9 mouse cellular contexts compared by ENCODE assay signal in the genomic region with DNA sequence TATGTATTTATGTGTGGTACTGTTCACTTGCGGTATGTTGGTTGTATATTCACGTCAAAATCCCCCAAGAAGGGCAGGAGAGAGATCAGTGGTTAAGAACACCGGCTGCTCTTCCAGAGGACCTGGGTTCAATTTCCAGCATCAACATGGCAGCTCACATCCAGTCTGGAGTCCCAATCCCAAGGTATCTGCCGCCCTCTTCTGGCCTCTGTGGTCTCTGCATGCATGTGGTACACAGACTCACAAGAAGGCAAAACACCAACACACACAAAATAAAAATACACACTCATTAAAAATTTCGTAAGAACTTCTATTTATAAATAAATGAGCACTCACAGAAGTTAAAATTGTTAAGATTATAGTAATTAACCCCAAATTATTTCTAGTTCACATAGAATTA. TPM values are rescaled to one million over a fixed set of nuclear protein-coding genes. Genes with fewer than 3 reads are reported as not detected.
DNase-seq lines count a peak whose midpoint lies in the region; ATAC-seq and TF ChIP-seq lines count a peak whose summit lies in the region.
"Had no signal": no experiment of that assay in that cellular context is flagged by ENCODE, and none has a peak within 500 bp of the region (broad histone marks: within the 10 kb centered on the region; RNA-seq: fewer than 3 reads in every experiment).

No protein-coding gene starts in this region.

- intact Hi-C loops in gastrocnemius, adult 2 months (cut with DNase I): loop anchor here (10.0 kb wide), 1 partner anchor 348 kb away; no protein-coding TSS in a partner anchor

- no peak for TF ChIP-seq POLR2A in embryonic fibroblast, embryonic 13.5 days (IDR thresholded peaks at IDR 0.05; ENCODE audit: low read depth, low read length)

- peak; percentile 42 for TF ChIP-seq CTCF in gastrocnemius, adult 2 months (IDR thresholded peaks at IDR 0.05)
- TF ChIP-seq CTCF in midbrain, postnatal 0 days (IDR thresholded peaks at IDR 0.05): 0 out of 2 replicates have a peak, but pooled peaks have one; percentile 33
- 0 out of 2 replicates have a peak, but pooled peaks have one; percentile 17 for TF ChIP-seq CTCF in embryonic fibroblast, embryonic 13.5 days (IDR thresholded peaks at IDR 0.05; ENCODE audit: borderline replicate concordance, insufficient read depth, low read length)

- no peak overlapping the region for H3K9ac ChIP-seq in midbrain, postnatal 0 days (replicated peaks; ENCODE audit: low read length, poor library complexity, severe bottlenecking)
- no peak overlapping the region for H3K9ac ChIP-seq in midbrain, embryonic 11.5 days (ENCODE audit: low read length)
- no peak overlapping the region for H3K9ac ChIP-seq in midbrain, embryonic 14.5 days (replicated peaks; ENCODE audit: low read length)

- H3K4me3 ChIP-seq in gastrocnemius, adult 2 months: no peak overlapping the region
- H3K4me3 ChIP-seq in midbrain, postnatal 0 days (ENCODE audit: low read depth, low read length): no peak overlapping the region
- H3K4me3 ChIP-seq in midbrain, embryonic 11.5 days (ENCODE audit: low read depth, low read length): no peak overlapping the region
- H3K4me3 ChIP-seq in embryonic fibroblast, embryonic 13.5 days (ENCODE audit: insufficient read depth, low read length): no peak overlapping the region
- H3K4me3 ChIP-seq in midbrain, embryonic 14.5 days (replicated peaks; ENCODE audit: low read depth, low read length): no peak overlapping the region

- peaks cover 6% of the 10 kb centered on the region; the same call in 1 of the 2 replicates for H3K27me3 ChIP-seq in midbrain, postnatal 0 days (ENCODE audit: insufficient read depth, low read length)
- peaks cover 5% of the 10 kb centered on the region; the same call in 1 of the 2 replicates for H3K27me3 ChIP-seq in midbrain, embryonic 11.5 days (ENCODE audit: control insufficient read depth, insufficient read depth, low read length)
- H3K27me3 ChIP-seq in midbrain, embryonic 14.5 days (ENCODE audit: control insufficient read depth, insufficient read depth, low read length): peaks cover 4% of the 10 kb centered on the region; the same call in 1 of the 2 replicates

- no peak for ATAC-seq in midbrain, postnatal 0 days (ENCODE audit: low FRiP score)
- no peak for ATAC-seq in midbrain, embryonic 11.5 days (ENCODE audit: low FRiP score)
- no peak for ATAC-seq in midbrain, embryonic 14.5 days (ENCODE audit: low FRiP score, low TSS enrichment)

- no peaks in the 10 kb centered on the region for H3K9me3 ChIP-seq in midbrain, postnatal 0 days (ENCODE audit: low read length)
- no peaks in the 10 kb centered on the region; the same call in 1 of the 2 replicates for H3K9me3 ChIP-seq in midbrain, embryonic 11.5 days (ENCODE audit: control insufficient read depth, low read length)
- no peaks in the 10 kb centered on the region for H3K9me3 ChIP-seq in midbrain, embryonic 14.5 days (ENCODE audit: control insufficient read depth, low read length)

- H3K27ac ChIP-seq in gastrocnemius, adult 2 months: no peak overlapping the region
- H3K27ac ChIP-seq in midbrain, postnatal 0 days (ENCODE audit: low read depth, low read length): no peak overlapping the region
- H3K27ac ChIP-seq in midbrain, embryonic 11.5 days (ENCODE audit: low read depth, low read length): no peak overlapping the region
- no peak overlapping the region for H3K27ac ChIP-seq in embryonic fibroblast, embryonic 13.5 days (ENCODE audit: insufficient read depth, low read length)
- no peak overlapping the region for H3K27ac ChIP-seq in midbrain, embryonic 14.5 days (replicated peaks; ENCODE audit: low read depth, low read length)

- no peak for DNase-seq in gastrocnemius, adult 2 months
- DNase-seq in gastrocnemius, adult 18-20 months (ENCODE audit: low spot score): no peak
- no peak for DNase-seq in midbrain, postnatal 0 days (ENCODE audit: low spot score)
- no peak for DNase-seq in midbrain, embryonic 11.5 days (ENCODE audit: low spot score, missing footprints)
- DNase-seq in testis, postnatal 14 days (ENCODE audit: low spot score): peak; percentile 55
- no peak for DNase-seq in right cerebral cortex, postnatal 25 days
- no peak for DNase-seq in midbrain, embryonic 14.5 days

- H3K4me1 ChIP-seq in midbrain, postnatal 0 days (ENCODE audit: insufficient read depth, low read length): no peaks in the 10 kb centered on the region
- no peaks in the 10 kb centered on the region for H3K4me1 ChIP-seq in midbrain, embryonic 11.5 days (ENCODE audit: control insufficient read depth, insufficient read depth, low read length)
- no peaks in the 10 kb centered on the region for H3K4me1 ChIP-seq in embryonic fibroblast, embryonic 13.5 days (ENCODE audit: control insufficient read depth, insufficient read depth, low read length)
- no peaks in the 10 kb centered on the region for H3K4me1 ChIP-seq in midbrain, embryonic 14.5 days (ENCODE audit: control insufficient read depth, insufficient read depth, low read length)

- H3K36me3 ChIP-seq in midbrain, postnatal 0 days (ENCODE audit: insufficient read depth, low read length): no peaks in the 10 kb centered on the region
- H3K36me3 ChIP-seq in midbrain, embryonic 11.5 days (ENCODE audit: control insufficient read depth, insufficient read depth, low read length): no peaks in the 10 kb centered on the region
- H3K36me3 ChIP-seq in midbrain, embryonic 14.5 days (ENCODE audit: control insufficient read depth, insufficient read depth, low read length): no peaks in the 10 kb centered on the region

- H3K4me2 ChIP-seq in midbrain, postnatal 0 days (ENCODE audit: low read depth, low read length, poor library complexity, severe bottlenecking): no peak overlapping the region
- H3K4me2 ChIP-seq in midbrain, embryonic 11.5 days: no peak overlapping the region
- H3K4me2 ChIP-seq in midbrain, embryonic 14.5 days (ENCODE audit: low read length): no peak overlapping the region

- WGBS in midbrain, postnatal 0 days: 78% methylated on average over 5 of the region's 5 CpGs
- 64% methylated on average over 5 of the region's 5 CpGs for WGBS in midbrain, embryonic 11.5 days
- WGBS in midbrain, embryonic 14.5 days: 74% methylated on average over 5 of the region's 5 CpGs

RNA-seq across cellular contexts. Expression of gene Acot5, which starts 5.9 kb away (rescaled TPM):
- total RNA-seq in gastrocnemius, adult 2 months (2021): under 1 TPM in 1 of 2 experiments, not detected in 1; 0.17 TPM
- not detected for total RNA-seq in gastrocnemius, adult 18-20 months (2021)
- total RNA-seq in midbrain, postnatal 0 days (2014; rRNA removed): 1.5 and 2.0 TPM in 2 replicates
- polyA plus RNA-seq in midbrain, postnatal 0 days (2015; fragmentation: Nextera tagmentation; extraction: Ambion mirVana): 0.77 and 1.1 TPM in 2 replicates
- not detected in 2 replicates for polyA plus RNA-seq in midbrain, embryonic 11.5 days (2014; fragmentation: Nextera tagmentation; extraction: Ambion mirVana)
- polyA plus RNA-seq in embryonic fibroblast, embryonic 13.5 days (2011; ENCODE audit: insufficient read length, low read depth, missing spikeins): not detected in 2 replicates
- polyA plus RNA-seq in midbrain, embryonic 14.5 days (2014; fragmentation: Nextera tagmentation; extraction: Ambion mirVana): not detected in 2 replicates

RNA-seq across cellular contexts. Expression of gene Acot3, which starts 11.3 kb away (rescaled TPM):
- total RNA-seq in gastrocnemius, adult 2 months (2021): not detected
- total RNA-seq in gastrocnemius, adult 18-20 months (2021): not detected
- 0.77 and 3.4 TPM in 2 replicates for total RNA-seq in midbrain, postnatal 0 days (2014; rRNA removed)
- 0.99 and 2.0 TPM in 2 replicates for polyA plus RNA-seq in midbrain, postnatal 0 days (2015; fragmentation: Nextera tagmentation; extraction: Ambion mirVana)
- 0.18 and 0.39 TPM in 2 replicates for polyA plus RNA-seq in midbrain, embryonic 11.5 days (2014; fragmentation: Nextera tagmentation; extraction: Ambion mirVana)
- not detected in 2 replicates for polyA plus RNA-seq in embryonic fibroblast, embryonic 13.5 days (2011; ENCODE audit: insufficient read length, low read depth, missing spikeins)
- 0.88 and 1.2 TPM in 2 replicates for polyA plus RNA-seq in midbrain, embryonic 14.5 days (2014; fragmentation: Nextera tagmentation; extraction: Ambion mirVana)
- polyA plus RNA-seq: gonadal fat pad, adult 2 months had no signal

RNA-seq across cellular contexts. Expression of gene Gm49366, which starts 24.5 kb away (rescaled TPM):
- not detected for total RNA-seq in gastrocnemius, adult 2 months (2021)
- total RNA-seq in gastrocnemius, adult 18-20 months (2021): not detected
- total RNA-seq in midbrain, postnatal 0 days (2014; rRNA removed): not detected in 2 replicates
- polyA plus RNA-seq in midbrain, postnatal 0 days (2015; fragmentation: Nextera tagmentation; extraction: Ambion mirVana): not detected in 2 replicates
- not detected in 2 replicates for polyA plus RNA-seq in midbrain, embryonic 11.5 days (2014; fragmentation: Nextera tagmentation; extraction: Ambion mirVana)
- polyA plus RNA-seq in embryonic fibroblast, embryonic 13.5 days (2011; ENCODE audit: insufficient read length, low read depth, missing spikeins): not detected in 2 replicates
- polyA plus RNA-seq in midbrain, embryonic 14.5 days (2014; fragmentation: Nextera tagmentation; extraction: Ambion mirVana): not detected in 2 replicates
- polyA plus RNA-seq: gonadal fat pad, adult 2 months had no signal

RNA-seq across cellular contexts. Expression of gene Acot4, which starts 25.0 kb away (rescaled TPM):
- total RNA-seq in gastrocnemius, adult 2 months (2021): under 1 TPM; 0.05 to 0.08 TPM
- total RNA-seq in gastrocnemius, adult 18-20 months (2021): under 1 TPM; 0.07 to 0.14 TPM
- total RNA-seq in midbrain, postnatal 0 days (2014; rRNA removed): 0.33 and 1.7 TPM in 2 replicates
- polyA plus RNA-seq in midbrain, postnatal 0 days (2015; fragmentation: Nextera tagmentation; extraction: Ambion mirVana): 0.84 and 1.3 TPM in 2 replicates
- 0.10 and 0.22 TPM in 2 replicates for polyA plus RNA-seq in midbrain, embryonic 11.5 days (2014; fragmentation: Nextera tagmentation; extraction: Ambion mirVana)
- polyA plus RNA-seq in embryonic fibroblast, embryonic 13.5 days (2011; ENCODE audit: insufficient read length, low read depth, missing spikeins): 0.23 and 0.37 TPM in 2 replicates
- 0.18 and 0.62 TPM in 2 replicates for polyA plus RNA-seq in midbrain, embryonic 14.5 days (2014; fragmentation: Nextera tagmentation; extraction: Ambion mirVana)

RNA-seq across cellular contexts. Expression of gene Acot6, which starts 37.2 kb away (rescaled TPM):
- 1 to 10 TPM; 1.7 to 2.5 TPM for total RNA-seq in gastrocnemius, adult 2 months (2021)
- 1 to 10 TPM; 2.5 to 3.0 TPM for total RNA-seq in gastrocnemius, adult 18-20 months (2021)
- 4.7 and 5.8 TPM in 2 replicates for total RNA-seq in midbrain, postnatal 0 days (2014; rRNA removed)
- 1.4 and 1.7 TPM in 2 replicates for polyA plus RNA-seq in midbrain, postnatal 0 days (2015; fragmentation: Nextera tagmentation; extraction: Ambion mirVana)
- polyA plus RNA-seq in midbrain, embryonic 11.5 days (2014; fragmentation: Nextera tagmentation; extraction: Ambion mirVana): 1.2 and 1.6 TPM in 2 replicates
- 3.1 and 4.4 TPM in 2 replicates for polyA plus RNA-seq in embryonic fibroblast, embryonic 13.5 days (2011; ENCODE audit: insufficient read length, low read depth, missing spikeins)
- 1.5 and 1.9 TPM in 2 replicates for polyA plus RNA-seq in midbrain, embryonic 14.5 days (2014; fragmentation: Nextera tagmentation; extraction: Ambion mirVana)
